Mouse (Mus musculus) right cerebral cortex, postnatal 25 days (tissue): ENCODE measurements around the gene Ncor1.
"Not testable (repeated sequence)": the region's sequence is repeated elsewhere in the genome, so short reads cannot be mapped to it uniquely, and the experiment has no call there.

ENCODE experiments used
- DNase-seq: peaks from one replicate; pipeline ENCODE4 v3.0.0; 2022

Gene Ncor1

GRCm38 (mm10) chr11:62458276-62458724 lies at the start of gene Ncor1, which contains the start of gene Pigl:
Gene Ncor1 (minus strand): TSS chr11:62458541.
Gene Pigl (plus strand): TSS chr11:62458460.
- peak; percentile 88 for DNase-seq

- no peak for DNase-seq
Measured at GRCm38 (mm10) chr11:62507683-62508082, 49.3 kb upstream of the Ncor1 start.

- no peak for DNase-seq
Measured at GRCm38 (mm10) chr11:62500529-62500928, 42.2 kb upstream of the Ncor1 start.

- DNase-seq, result no peak
Measured at GRCm38 (mm10) chr11:62498802-62499201, 40.5 kb upstream of the Ncor1 start.

GRCm38 (mm10) chr11:62497181-62497580 lies 38.8 kb upstream of the Ncor1 start:
- DNase-seq, result no peak

GRCm38 (mm10) chr11:62496151-62496715 lies 37.9 kb upstream of the Ncor1 start:
- DNase-seq, result no peak

GRCm38 (mm10) chr11:62495276-62495801 lies 37.0 kb upstream of the Ncor1 start:
- DNase-seq, result no peak

GRCm38 (mm10) chr11:62494754-62495275 lies 36.5 kb upstream of the Ncor1 start:
- no peak for DNase-seq

- DNase-seq, result no peak
Measured at GRCm38 (mm10) chr11:62493701-62494100, 35.4 kb upstream of the Ncor1 start.

GRCm38 (mm10) chr11:62487540-62488350 lies 29.4 kb upstream of the Ncor1 start:
- no peak for DNase-seq

- no peak for DNase-seq
Measured at GRCm38 (mm10) chr11:62486949-62487348, 28.6 kb upstream of the Ncor1 start.

GRCm38 (mm10) chr11:62479581-62479980 lies 21.2 kb upstream of the Ncor1 start:
- no peak for DNase-seq

GRCm38 (mm10) chr11:62478931-62479330 lies 20.6 kb upstream of the Ncor1 start:
- DNase-seq, result no peak

GRCm38 (mm10) chr11:62476156-62476555 lies 17.8 kb upstream of the Ncor1 start:
- DNase-seq, result no peak

GRCm38 (mm10) chr11:62473516-62473915 lies 15.2 kb upstream of the Ncor1 start:
- DNase-seq, result no peak

- no peak for DNase-seq
Measured at GRCm38 (mm10) chr11:62470451-62470850, 12.1 kb upstream of the Ncor1 start.

- not testable (repeated sequence) for DNase-seq
Measured at GRCm38 (mm10) chr11:62467289-62467688, 8.9 kb upstream of the Ncor1 start.

- DNase-seq, result no peak
Measured at GRCm38 (mm10) chr11:62466546-62466945, 8.2 kb upstream of the Ncor1 start.

- no peak for DNase-seq
Measured at GRCm38 (mm10) chr11:62465849-62466248, 7.5 kb upstream of the Ncor1 start.

- DNase-seq, result no peak
Measured at GRCm38 (mm10) chr11:62464696-62465095, 6.4 kb upstream of the Ncor1 start.

- no peak for DNase-seq
Measured at GRCm38 (mm10) chr11:62463225-62463915, 5.0 kb upstream of the Ncor1 start.

- DNase-seq, result not testable (repeated sequence)
Measured at GRCm38 (mm10) chr11:62462529-62462928, 4.2 kb upstream of the Ncor1 start.

- DNase-seq, result no peak
Measured at GRCm38 (mm10) chr11:62458780-62459179, 439 bp upstream of the Ncor1 start.
